Mouse (Mus musculus) stomach, postnatal 0 days (tissue): Measurements from ENCODE around the gene Fdx1.

Source experiments
- CTCF ChIP-seq: IDR thresholded peaks from 2 replicates; pipeline ENCODE4 v1.5.1; 2016; ENCODE audit warnings: antibody characterized with exemption, low read depth, mild to moderate bottlenecking, moderate library complexity
- EP300 ChIP-seq: optimal IDR thresholded peaks from 2 replicates; pipeline ENCODE3; 2016; ENCODE audit warnings: antibody characterized with exemption

DNA sequence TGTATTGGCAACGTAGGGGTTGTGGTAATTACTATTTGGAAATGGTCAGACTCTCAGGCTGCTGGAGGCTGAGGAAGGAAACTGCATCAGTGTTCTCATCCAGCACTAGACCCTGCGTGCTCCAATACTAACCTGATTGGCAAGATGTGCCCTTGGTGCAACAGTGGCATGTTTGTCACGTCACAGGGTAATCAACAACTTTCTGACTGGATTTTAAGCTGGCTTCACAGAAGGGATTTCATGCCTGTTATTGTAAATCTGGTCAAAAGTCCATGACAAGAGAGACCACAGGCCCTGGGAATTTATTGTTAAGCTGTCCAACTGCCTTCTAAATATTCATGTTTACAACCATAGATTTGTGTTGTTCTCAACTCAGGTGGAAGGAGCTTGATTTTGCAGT is 13.1 kb downstream of the Fdx1 start:
- TF ChIP-seq CTCF (no peak), EP300 (no peak)
